Mouse (Mus musculus) bone marrow macrophage, adult 2 months (primary cell): ENCODE data around the gene Rnf128.

ENCODE experiments used
- CTCF ChIP-seq: IDR thresholded peaks from 2 replicates; pipeline ENCODE4 v1.5.1; 2012; ENCODE audit warnings: low read depth, mild to moderate bottlenecking, low read length, moderate library complexity
- POLR2A ChIP-seq: IDR thresholded peaks from 2 replicates; pipeline ENCODE4 v1.6.1; 2012; ENCODE audit warnings: mild to moderate bottlenecking, low read depth, low read length, borderline replicate concordance

DNA sequence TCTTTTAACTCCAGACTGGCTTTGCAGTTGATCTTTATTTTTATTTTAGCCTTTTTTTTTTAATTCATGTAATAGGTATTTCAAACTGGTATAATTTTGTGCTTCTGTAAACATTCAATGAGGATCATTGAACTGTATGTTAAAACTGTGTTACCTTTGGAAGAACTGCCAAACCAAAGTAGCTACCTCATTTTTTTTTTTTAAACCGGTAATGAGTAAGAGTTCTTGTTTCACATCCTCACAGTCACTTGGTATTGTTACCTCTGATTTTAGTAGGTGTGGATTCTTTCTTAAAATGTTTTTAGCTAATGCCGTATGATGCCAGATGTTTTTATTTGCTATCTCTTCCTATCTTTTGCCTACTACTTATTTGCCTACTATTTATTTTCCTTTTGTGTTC, 159.2 kb downstream of the Rnf128 start:
- no peak for TF ChIP-seq POLR2A
- TF ChIP-seq CTCF: no peak
